Mouse (Mus musculus): ENCODE results near the gene Ino80b.

DNA sequence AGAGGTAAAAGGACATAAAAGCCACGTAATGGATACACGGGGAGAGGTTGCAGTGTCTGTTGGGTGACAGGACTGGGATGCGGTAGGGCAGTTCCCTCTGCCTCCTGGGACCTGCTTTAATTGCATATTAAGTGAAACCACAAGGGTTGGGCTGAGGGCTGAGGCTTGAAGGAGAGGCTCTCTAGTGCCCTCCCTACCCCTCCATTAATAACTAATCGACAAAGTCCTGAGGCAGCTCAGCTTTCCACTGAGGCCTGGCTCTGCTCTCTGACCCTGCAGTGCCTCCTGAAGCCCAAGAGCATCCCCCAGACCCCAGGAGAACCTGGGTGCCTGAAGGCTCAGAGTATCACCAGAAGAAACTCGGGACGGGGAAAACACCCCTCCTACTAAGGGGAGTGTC lies 40.8 kb downstream of the Ino80b start:
- no peak for TF ChIP-seq POLR2A (IDR thresholded peaks at IDR 0.05; ENCODE audit: control insufficient read depth, low read depth, low read length)
- no peak for TF ChIP-seq CTCF (IDR thresholded peaks at IDR 0.05; ENCODE audit: control insufficient read depth, insufficient read depth, insufficient replicate concordance, low read depth, low read length)

Measured in testis, adult 2 months (tissue).